Mouse (Mus musculus): ENCODE results near the gene Poc1a. TPM values are rescaled to one million over a fixed set of nuclear protein-coding genes. Genes with fewer than 3 reads are reported as not detected.
A peak's percentile ranks its signal among the peaks of the same experiment; 100 is the strongest.

Gene Poc1a
- total RNA-seq, 2 experiments from 2014 or later, result 8.6 to 14.5 TPM

- H3K27ac ChIP-seq, result peak overlapping the region; percentile 76
- no peak for TF ChIP-seq CTCF (conservative IDR thresholded peaks at IDR 0.05)
- H3K4me3 ChIP-seq, result no peak overlapping the region
- DNase-seq (ENCODE audit: low spot score in 2 of 2), result no peak
Measured at GRCm38 (mm10) chr9:106338462-106339172, 57.8 kb downstream of the Poc1a start.

DNA sequence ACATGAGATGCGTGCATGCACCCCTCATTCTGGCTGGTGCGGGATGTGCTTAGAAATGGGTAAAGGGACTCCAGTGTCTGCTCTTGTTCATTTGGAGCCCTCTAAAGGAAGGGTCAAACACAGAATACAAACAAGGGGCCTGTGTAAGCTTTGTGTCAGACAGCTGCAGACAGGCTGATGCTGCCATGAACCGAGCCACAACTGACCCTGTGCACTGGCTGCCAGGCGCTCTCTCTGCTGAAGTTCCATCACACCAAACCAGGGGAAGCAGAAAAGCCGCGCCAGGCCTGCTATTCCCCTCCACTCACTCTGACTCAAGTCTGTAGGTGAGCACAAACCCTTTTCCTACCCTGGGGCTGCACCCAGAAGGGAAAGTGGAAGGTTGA lies 58.3 kb downstream of the Poc1a start:
- no peak for TF ChIP-seq CTCF (conservative IDR thresholded peaks at IDR 0.05)
- Histone ChIP-seq H3K4me3 (no peak overlapping the region), H3K27ac (peak overlapping the region; percentile 76; the same call in 1 of the 2 replicates)
- no peak for DNase-seq (ENCODE audit: low spot score in 2 of 2)

DNA sequence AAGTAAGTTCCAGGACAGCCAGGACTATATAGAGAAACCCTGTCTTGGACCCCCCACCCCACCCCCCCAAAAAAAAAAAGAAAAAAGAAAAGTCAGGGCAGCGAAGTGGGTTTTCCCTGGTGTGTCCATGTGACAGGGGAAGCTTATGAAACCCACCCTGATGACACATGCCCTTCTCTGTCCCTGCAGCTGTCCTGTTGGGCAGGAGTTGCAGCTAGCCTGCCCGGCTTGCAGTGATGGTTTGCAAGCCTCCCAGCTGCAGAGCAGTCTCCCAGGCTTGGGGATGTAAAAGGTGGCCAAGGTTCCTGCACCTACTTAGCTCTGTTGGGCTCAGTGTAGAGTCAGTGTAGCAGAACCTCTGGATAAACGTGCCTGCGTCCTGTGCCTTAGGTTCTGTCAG lies 58.9 kb downstream of the Poc1a start:
- no peak overlapping the region for H3K4me3 ChIP-seq
- DNase-seq (ENCODE audit: low spot score in 2 of 2), result no peak
- no peak for TF ChIP-seq CTCF (conservative IDR thresholded peaks at IDR 0.05)
- H3K27ac ChIP-seq, result no peak overlapping the region

DNA sequence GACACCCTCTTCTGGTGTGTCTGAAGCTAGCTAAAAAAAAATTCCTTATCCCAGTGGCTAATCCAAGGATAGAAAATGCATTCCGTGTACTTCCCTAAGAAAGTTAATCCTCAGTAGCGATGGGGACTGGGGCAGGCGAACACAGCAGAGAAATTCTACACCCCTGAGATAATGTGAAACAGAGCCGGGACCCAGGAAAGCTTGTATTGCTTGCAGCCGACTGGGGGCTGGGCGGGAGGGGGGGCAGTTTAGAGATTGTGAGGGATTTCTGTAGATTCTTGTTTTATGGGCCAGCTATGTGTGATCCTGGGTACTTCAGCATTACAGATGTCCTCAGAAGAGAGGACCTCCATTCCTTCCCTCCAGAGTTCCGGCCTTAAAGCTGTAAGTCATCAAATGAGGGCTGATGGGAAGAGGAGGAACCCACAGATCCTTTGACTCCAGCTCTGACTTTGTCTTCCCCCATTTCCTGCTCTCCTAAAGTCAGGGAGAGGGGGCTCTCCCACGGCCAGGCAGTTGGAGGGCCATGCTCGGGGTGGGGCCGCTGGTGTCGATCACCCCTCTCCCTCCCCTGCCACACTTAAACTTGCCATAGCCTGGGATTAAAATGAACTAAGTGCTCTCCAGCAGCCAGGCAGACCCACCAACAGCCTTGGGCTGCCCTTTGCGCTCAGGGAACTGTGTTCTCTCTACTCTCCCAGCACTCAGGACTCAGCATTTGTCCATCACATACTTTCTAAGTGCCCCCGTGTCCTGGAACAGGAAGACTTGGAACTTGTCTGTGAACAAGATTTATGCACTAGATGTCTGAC lies 59.8 kb downstream of the Poc1a start:
- no peak for DNase-seq (ENCODE audit: low spot score in 2 of 2)
- TF ChIP-seq CTCF (conservative IDR thresholded peaks at IDR 0.05), result no peak
- Histone ChIP-seq H3K4me3 (no peak overlapping the region), H3K27ac (no peak overlapping the region)

DNA sequence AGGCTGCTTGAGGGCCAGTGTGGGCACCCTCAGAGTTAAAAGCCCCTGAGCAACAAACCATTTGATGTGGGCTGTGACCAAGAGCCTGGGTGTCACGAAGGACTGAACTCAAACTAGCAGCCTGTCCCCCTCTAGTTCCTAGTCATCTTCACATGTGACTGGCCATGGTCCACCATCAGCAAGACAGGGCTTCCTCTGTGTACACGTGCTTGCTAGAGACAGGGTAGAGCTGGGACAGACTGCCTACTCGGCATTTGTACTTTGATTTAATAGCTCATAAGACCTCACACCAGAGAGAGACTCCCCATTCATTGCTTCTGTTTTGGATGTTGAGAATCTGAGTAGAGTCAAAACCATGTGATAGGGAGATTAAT lies 60.4 kb downstream of the Poc1a start:
- no peak for TF ChIP-seq CTCF (conservative IDR thresholded peaks at IDR 0.05)
- DNase-seq (ENCODE audit: low spot score in 2 of 2), result no peak
- no peak overlapping the region for H3K27ac ChIP-seq
- H3K4me3 ChIP-seq, result no peak overlapping the region

GRCm38 (mm10) chr9:106342573-106342972 lies 61.7 kb downstream of the Poc1a start:
- peak overlapping the region; percentile 74 for H3K27ac ChIP-seq
- peak in 1 of 2 experiments; percentile 38 for DNase-seq (ENCODE audit: low spot score in 2 of 2)
- no peak for TF ChIP-seq CTCF (conservative IDR thresholded peaks at IDR 0.05)
- no peak overlapping the region for H3K4me3 ChIP-seq

GRCm38 (mm10) chr9:106345167-106345566 lies 64.3 kb downstream of the Poc1a start:
- no peak for TF ChIP-seq CTCF (conservative IDR thresholded peaks at IDR 0.05)
- no peak overlapping the region for H3K4me3 ChIP-seq
- peak overlapping the region; percentile 43 for H3K27ac ChIP-seq
- peak; percentile 42 for DNase-seq (ENCODE audit: low spot score in 2 of 2)

GRCm38 (mm10) chr9:106345630-106346029 lies 64.8 kb downstream of the Poc1a start:
- DNase-seq (ENCODE audit: low spot score in 2 of 2), result no peak
- no peak for TF ChIP-seq CTCF (conservative IDR thresholded peaks at IDR 0.05)
- H3K27ac ChIP-seq, result peak overlapping the region; percentile 43; the same call in 1 of the 2 replicates

DNA sequence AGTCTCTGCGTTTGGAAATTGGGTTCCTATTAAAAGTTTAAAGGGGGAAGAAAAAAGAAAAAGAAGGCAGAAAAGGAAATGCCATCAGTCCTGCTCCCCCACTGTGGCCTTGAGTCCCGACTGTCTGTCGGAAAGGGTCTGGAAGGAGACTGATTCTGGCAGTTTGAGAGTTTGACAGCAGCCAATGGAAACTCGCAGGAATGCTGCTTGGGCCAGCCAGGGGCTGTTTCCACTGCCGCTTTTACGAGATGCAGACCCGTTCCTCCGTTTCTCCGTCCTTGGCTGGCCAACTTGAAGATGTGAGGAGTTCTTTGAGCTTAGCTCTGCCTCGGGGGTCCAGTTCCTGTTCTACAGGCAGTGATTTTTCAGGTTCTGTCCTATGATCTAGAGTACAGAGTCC lies 67.4 kb downstream of the Poc1a start:
- H3K27ac ChIP-seq, result no peak overlapping the region
- H3K4me3 ChIP-seq, result no peak overlapping the region
- no peak for TF ChIP-seq CTCF (conservative IDR thresholded peaks at IDR 0.05)
- DNase-seq (ENCODE audit: low spot score in 2 of 2), result no peak

More at GRCm38 (mm10) chr9:106345630-106346029, 64.8 kb downstream of the Poc1a start:
- H3K4me3 ChIP-seq, result no peak overlapping the region

- peak in 1 of 2 experiments; percentile 57 for DNase-seq (ENCODE audit: low spot score in 2 of 2)
- H3K4me3 ChIP-seq, result no peak overlapping the region
- no peak overlapping the region for H3K27ac ChIP-seq
- peak; percentile 76 for TF ChIP-seq CTCF (conservative IDR thresholded peaks at IDR 0.05)
Measured at GRCm38 (mm10) chr9:106349075-106349474, 68.2 kb downstream of the Poc1a start.

DNA sequence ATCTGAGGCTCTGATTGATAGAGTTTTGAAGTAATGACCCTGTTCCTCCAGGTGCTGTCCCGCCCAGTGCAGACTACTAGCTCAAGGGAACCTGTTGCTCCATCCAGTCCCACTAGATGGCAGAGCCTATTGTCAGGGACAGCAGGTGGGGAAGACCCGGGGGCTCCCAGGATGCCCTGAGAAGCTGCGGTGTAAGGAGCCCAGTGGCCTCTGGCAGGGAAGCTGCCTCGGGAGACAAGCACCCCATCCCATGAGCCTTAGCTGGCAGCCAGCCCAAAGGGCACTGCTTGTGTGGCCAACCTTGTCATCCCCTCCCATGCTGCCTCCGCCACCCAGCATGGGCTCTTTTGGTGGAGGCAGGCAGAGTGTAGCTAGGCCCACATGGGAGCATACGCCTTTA lies 70.3 kb downstream of the Poc1a start:
- DNase-seq (ENCODE audit: low spot score in 2 of 2), result no peak
- peak; percentile 54 for TF ChIP-seq CTCF (conservative IDR thresholded peaks at IDR 0.05)
- Histone ChIP-seq H3K4me3 (no peak overlapping the region), H3K27ac (no peak overlapping the region)

DNA sequence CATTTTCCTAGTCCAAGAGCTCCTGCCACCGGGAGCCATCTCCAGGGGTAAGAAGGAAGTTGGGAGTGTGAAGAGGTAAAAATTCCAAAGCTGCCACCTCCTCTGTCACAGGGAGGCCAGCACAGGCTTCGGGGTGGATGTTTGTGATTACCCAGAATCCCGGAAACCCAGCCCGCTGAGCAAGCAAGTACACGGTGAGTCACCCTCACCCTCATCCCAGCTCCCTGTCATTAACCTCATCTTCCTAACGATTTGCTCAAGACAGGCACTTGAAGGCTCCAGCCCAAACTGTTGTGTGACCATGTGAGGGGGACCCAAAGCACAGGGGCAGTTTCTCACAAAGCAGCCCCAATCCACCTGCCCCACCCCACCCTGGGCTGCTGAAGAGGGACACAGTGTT lies 72.9 kb downstream of the Poc1a start:
- Histone ChIP-seq H3K27ac (no peak overlapping the region), H3K4me3 (no peak overlapping the region)
- no peak for DNase-seq (ENCODE audit: low spot score in 2 of 2)
- no peak for TF ChIP-seq CTCF (conservative IDR thresholded peaks at IDR 0.05)

- no peak for TF ChIP-seq CTCF (conservative IDR thresholded peaks at IDR 0.05)
- Histone ChIP-seq H3K4me3 (no peak overlapping the region), H3K27ac (no peak overlapping the region)
- DNase-seq (ENCODE audit: low spot score in 2 of 2), result no peak
Measured at GRCm38 (mm10) chr9:106354810-106355209, 73.9 kb downstream of the Poc1a start.

Measured in layer of hippocampus, adult 2 months (tissue).